Mouse (Mus musculus): Measurements from ENCODE around the gene Adam12.

GRCm38 (mm10) chr7:134001581-134001980 is 230.4 kb downstream of the Adam12 start:
- TF ChIP-seq CTCF (IDR thresholded peaks at IDR 0.05; ENCODE audit: borderline replicate concordance, insufficient read depth, low read depth, low read length) (no peak), POLR2A (IDR thresholded peaks at IDR 0.05; ENCODE audit: borderline replicate concordance, insufficient read depth, low read length) (no peak)

Data from cerebellum, adult 2 months (tissue).